Mouse (Mus musculus): ENCODE measurements around the gene Zfp277.

GRCm38 (mm10) chr12:40341443-40341842, 104.3 kb downstream of the Zfp277 start:
- TF ChIP-seq POLR2A (IDR thresholded peaks at IDR 0.05; ENCODE audit: low read depth, low read length) (no peak), CTCF (IDR thresholded peaks at IDR 0.05; ENCODE audit: extremely low read depth, insufficient read depth, insufficient read length, insufficient replicate concordance) (no peak)
